Mouse (Mus musculus): ENCODE measurements at regions not wholly inside any gene's neighbourhood (a gene's known extent, or its start where the extent isn't known, plus 50 kb on each side); places are given as distances from the start of the nearest gene placed in this dataset.
"Not testable (repeated sequence)": the region's sequence is repeated elsewhere in the genome, so short reads cannot be mapped to it uniquely, and the experiment has no call there.

DNA sequence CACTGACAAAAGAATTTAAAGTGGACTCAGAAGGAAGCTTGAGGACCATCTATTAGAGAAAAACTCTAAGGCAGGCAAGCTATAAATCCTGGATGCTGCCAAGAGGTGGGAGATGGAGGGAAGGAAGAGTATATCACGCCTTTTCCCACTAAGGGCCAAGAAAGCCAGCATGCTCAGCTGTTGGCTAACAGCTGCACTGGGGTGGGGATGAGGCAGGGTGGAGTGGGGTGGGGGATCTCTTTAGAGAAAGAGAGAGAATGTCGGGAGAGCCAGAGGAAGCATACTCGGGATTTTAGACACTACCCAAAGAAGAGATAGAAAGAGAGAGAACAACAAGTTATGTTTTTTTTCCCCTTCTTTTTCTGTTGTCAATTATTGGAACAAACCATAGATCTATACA, 115.2 kb upstream of the Shb start:
- no peak for DNase-seq (ENCODE audit: low spot score)

DNA sequence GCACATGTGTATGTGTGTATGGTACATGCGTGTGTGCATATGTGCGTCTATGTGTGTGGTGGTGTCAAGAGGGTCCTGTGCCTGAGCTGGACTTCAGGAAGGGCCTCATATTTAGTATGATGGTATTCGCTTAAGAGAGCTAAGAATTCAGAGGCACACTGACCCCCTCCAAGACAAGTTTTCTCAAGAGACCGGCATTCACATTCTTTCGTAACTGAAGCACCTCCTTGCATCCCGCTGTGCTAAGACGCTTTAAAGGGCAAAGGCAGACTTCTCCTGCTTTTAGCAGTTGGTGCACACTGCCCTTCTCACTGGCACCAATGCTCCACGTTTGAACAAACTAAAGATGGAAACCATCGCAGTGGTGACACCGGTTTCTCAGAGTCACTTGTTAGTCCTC, 110.3 kb upstream of the Shb start:
- no peak for DNase-seq (ENCODE audit: low spot score)

DNA sequence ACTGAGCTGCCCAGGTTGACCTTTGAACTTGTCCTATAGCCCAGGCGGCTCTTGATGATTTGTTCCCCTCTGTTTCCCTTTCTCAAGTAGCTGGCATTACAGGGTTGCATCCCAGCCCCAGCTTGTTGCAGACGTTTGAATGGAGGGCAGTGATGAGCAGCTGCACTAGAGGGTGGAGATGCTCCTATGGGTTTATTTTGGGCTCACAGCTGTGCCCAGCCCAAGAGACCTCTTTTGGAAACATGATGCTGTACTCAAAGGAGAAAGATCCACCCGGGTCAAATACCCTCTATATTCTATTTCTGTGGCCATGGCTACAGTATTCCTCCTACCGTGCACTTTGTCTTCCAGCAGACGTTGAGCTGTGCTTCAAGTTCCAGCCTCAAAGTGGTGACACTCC, 109.0 kb upstream of the Shb start:
- DNase-seq (ENCODE audit: low spot score), result no peak

DNA sequence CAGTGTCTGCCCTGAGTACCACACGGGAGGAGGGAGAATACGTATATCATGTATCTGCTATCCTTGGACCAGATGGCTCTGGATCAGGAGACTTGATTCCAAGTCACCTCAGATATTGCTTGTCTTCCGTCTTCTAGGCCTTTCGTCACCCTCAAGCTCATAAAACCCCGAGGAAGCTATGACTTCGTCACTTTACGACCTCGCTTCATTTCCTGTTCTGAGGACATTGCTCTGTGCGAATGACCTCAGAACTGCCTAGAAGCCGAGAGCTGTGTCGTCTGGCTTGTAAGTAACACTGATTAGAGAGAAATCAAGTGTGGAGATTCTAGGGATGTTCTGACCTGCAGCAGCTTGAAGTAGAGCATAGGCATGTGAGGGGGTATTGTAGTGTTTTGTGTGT, 108.4 kb upstream of the Shb start:
- no peak for DNase-seq (ENCODE audit: low spot score)

DNA sequence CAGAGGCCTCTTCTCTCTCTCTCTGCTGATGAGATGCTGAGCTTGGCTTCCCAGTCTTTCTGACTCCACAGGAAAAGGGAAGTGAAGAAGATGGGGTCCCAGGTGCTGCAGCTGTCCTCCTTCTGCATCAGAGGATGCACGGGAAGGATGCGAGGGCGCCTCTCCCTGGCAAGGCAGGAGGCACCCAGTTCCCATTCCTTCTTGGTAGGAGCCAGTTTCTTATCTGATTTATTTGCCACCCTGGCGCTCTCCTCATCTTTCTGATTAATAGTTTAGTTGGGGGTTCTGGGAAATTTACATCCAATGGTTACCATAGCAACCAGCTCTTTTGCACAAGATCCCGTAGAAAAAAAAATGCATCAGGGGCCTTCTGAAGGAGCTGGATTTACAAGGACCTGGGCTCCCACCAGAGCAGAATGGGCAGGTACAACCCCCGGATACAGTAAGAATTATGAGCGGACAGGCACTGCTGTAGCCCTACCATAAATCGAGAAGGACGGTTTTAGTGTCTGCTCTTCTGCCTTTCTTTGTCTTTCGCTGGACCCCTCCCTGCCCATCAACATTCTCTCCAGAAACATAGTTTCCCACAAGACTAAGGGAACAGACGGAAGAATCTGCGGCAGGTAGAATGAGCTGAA, 107.2 kb upstream of the Shb start:
- DNase-seq (ENCODE audit: low spot score), result no peak

DNA sequence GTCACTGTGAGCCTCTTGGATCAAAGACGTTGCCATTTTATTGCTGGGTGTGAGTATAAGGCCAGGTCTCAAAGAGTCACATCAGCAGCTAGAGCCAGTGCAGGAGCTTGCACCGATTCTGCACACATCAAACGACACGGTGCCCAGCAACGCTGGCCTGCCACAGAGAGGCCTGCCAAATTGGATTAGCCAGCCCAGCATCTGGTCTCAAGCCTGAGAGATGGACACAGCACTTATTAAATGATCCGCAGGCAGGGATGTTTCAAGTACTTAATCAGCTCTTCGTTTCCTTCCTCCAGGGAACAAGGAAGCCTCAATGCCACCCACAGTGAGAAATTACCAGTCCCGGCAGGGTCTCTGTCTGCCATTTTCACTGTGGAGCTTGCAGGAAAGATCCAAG, 106.1 kb upstream of the Shb start:
- DNase-seq (ENCODE audit: low spot score), result no peak

DNA sequence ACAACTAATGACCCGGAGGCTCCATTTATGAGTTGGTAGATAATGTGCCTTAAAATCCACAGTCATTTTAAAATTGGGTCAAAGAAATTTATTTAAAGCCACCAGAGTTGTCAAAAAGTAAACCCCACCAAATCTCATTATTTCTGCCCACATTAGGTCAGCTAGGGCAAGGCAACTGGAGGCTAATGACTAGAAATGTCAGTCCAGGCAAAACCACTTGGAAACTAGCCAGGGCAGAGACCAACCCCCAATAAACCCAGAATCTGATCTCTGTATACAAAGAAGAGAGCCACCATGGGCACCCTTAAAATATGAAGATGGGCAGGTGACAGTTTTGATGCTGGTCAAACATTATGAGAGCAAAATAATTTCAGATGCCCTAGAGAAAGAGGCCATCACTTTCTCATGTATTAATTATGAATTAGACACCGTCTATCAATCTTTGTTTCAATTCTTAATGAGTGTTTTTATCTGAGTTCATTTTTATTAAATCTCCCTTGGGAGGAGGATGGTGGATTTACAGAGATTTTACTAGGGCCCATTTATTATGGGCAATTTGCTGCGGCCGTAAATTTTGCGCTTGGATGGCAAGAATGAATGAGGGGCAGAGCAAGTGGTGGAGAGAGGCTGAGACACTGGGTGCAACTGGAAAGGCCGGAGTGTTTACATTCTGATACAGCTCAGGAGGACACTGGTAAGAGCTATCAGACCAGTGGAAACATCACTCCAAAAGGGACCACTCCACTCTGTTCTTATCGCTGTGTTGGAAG, 99.2 kb upstream of the Shb start:
- no peak for DNase-seq (ENCODE audit: low spot score)

DNA sequence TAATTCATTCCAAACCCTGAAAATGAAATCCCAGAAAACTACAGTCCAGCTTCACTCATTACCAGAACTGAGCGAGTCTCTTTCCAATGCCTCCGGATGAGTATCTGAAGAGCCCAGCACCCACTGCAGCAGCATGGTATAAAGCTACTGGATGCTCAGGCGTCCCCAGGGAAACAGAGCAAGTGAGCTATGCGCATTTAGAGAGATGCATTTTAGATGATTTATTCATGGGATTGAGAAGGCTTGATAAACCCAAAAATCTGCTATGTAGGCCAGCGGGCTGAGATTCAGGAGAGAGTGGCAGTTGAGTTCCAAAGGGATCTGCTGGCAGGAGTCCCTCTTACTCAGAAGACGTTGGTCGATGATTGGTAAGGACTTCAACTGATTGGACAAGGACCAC, 93.4 kb upstream of the Shb start:
- no peak for DNase-seq (ENCODE audit: low spot score)

DNA sequence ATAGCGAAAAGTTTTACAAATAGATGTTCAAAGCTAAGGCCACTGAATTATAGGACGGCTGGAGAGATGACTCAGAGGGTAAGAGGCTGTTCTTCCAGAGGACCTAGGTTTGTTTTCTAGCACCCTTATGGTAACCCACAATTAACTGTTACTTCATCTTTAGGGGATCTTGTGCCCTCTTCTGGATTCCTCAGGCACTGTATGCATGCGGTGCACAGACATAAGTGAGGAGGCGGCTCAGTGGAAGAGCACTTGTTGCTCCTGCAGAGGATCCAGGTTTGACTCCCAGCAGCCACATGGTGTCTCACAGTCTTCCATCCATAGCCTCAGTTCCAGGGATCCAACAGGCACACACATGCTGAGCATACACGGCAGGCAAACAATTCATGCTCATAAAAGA, 89.7 kb upstream of the Shb start:
- DNase-seq (ENCODE audit: low spot score), result no peak

DNA sequence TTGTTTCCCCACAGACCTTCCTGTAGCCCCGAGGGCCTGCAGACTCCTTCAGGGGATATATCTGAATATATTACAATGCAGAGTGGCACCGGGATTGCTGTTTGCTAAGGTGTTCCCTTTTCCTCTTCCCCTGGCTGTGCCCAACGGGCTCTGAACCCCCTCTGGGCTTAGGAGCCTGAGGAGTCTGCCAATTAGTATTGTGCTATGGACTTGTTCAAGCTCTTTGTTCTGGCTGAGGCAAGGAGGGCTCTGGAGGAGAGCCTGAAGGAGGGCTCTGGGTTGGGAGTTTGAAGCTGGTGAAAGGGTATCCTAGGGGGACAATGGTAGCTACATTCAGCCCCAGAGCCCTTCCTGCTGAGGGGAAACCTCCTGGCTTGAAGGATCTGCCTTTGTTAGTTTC, 84.9 kb upstream of the Shb start:
- no peak for DNase-seq (ENCODE audit: low spot score)

DNA sequence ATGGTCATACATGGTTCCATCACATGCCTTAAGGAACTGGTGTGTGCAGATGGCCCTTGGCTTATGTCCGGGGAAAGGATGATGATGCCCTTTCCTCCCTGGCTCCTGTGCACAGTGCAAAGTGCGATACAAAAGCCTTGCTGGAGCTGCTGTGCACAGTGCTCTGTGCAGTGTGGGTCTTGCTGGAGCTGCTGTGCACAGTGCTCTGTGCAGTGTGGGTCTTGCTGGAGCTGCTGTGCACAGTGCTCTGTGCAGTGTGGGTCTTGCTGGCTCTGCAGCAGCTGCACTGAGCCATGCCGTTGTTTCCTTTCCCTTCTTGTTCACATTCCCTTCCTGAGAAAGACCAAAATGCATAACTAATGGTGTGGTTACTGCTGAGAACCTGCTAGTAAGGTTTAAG, 81.2 kb upstream of the Shb start:
- DNase-seq (ENCODE audit: low spot score), result not testable (repeated sequence)

DNA sequence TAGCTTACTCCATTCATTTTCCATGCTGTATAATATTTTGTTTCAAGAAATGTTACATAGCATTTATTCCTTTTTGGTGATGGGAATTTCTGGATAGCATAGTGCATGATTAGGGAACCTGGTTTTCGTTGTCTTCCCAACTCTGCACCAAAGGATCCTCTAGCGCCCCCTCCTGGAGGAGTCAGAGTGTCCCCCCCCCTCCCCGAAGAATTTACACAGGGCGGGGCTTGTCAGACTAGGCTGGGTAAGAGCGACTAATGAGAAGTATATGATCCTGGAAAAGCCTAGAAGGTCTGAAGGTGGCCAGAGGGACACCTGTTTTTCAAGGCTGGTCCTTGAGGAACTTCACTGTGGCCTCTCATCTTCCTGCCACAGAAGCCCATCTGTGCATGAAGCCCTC, 79.9 kb upstream of the Shb start:
- peak; percentile 19 for DNase-seq (ENCODE audit: low spot score)

DNA sequence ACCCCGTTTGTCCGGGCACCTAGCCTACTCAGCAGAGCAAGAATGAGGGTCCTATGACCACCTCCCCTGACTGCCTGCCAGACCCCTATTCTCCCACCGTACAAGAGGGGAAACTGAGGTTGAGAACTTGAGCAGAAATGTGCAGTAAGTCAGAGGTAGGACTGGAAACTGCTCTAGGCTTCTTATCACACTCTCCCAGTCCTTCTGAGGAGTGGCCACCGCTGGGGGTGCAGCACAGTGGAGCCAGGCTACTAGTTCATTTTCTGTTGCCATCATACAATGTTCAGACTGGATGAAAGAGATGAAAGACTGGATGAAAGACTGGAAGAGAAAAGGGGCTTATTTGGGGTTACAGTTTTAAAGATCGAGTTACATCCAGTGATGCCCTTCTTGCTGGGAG, 78.7 kb upstream of the Shb start:
- DNase-seq (ENCODE audit: low spot score), result no peak

DNA sequence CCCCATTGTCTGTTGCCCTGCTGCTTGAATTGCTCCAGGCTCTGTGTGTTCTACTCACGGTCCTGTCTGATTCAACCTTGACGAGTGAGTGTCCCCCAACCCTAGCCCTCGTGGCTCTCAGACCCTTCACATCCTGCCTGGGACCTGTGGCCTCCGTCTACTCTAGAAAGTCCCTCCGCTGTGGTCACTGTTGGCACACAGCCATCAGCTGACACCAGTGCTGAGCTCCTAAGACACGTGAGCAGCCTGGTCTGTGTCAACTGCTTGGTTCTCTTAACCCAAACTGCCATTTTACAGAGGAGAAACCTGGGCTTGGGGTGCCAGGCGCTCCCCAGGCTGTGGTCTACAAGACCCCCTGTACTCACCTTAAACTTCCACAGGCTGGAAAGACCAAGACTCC, 74.3 kb upstream of the Shb start:
- DNase-seq (ENCODE audit: low spot score), result no peak

DNA sequence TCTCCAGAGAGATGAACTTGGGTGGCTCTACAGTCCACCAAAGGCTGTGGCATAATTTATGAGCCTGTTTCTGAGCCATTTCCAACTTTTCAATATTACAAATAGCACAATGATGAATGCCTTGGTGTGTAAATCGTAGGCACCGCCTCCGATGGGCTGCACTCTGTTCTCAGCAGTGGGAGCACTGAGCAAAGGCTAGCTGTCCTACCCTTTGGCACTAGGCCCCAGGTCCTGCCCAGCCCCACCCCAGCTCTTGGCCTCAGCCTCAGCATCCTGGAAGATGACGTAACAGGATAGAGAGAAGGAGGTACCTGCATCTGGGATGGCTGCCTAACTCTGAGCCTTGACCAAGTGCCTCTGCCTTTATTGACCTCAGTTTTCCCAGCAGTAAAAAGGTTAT, 73.4 kb upstream of the Shb start:
- DNase-seq (ENCODE audit: low spot score), result no peak

DNA sequence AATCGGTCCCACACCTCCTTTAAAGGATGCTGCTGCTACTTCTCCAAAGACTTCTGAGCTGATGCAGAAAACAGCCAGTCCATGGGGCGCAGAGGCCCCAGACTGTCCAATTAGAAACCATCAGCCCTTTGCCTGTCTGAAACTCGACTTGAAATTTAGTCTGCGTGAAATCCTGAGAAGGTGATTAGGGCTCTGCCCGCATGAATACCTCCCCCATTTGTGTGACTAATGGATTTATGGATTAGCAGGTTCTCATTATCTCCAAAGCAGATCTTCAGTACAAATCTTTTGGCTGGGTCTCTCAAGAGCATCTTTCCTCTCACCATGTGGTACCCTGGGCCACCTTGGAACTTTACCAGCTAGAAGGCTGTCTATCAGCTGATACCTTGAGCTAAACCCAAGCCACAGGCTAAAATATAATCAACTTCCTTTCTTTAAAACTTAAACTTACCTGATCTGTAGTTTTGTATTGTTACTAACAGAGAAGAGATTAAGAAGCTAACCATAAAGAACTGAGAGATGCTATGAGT, 72.1 kb upstream of the Shb start:
- no peak for DNase-seq (ENCODE audit: low spot score)

DNA sequence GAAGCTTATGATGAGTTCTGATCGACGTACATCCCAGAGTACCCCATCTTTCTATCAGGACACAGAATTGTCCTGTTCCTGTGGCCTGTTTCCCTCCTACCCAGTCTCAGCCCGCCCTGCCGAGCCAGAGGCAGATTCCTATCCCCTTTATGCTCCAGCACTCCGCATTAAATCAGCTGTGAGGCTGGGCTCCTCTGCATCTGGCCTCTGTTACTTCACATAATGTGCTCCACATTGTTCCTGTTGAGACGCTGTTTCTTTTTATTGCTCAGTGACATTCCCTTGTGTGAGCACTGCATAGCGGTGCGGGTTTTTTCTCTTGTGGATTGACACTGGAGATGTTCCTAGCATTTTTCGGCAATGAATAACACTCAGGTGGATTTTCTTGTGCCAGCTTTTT, 68.2 kb upstream of the Shb start:
- no peak for DNase-seq (ENCODE audit: low spot score)

DNA sequence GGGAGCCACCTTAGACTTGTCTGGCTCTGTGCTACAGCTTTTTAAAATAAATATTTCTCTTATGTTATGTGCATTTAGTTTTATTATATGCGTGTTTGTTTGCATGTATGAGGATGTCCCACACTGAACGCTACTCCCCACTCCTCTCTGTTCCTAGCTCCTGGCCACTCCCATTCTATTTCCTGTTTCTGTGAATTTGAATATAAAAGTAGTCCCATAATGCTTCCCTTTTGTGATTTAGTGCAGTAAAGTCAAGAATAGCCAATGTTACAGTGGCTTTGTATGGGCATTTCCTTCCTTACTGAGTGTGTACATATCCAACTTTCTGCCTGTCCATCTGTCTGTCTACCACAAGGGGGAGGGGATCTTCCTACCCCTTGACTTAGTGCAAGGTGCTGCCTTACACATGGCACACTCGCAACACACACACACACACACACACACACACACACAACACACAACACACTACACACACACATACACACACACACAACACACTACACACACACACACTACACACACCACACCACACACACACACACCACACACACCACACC, 61.2 kb upstream of the Shb start:
- DNase-seq (ENCODE audit: low spot score), result no peak

DNA sequence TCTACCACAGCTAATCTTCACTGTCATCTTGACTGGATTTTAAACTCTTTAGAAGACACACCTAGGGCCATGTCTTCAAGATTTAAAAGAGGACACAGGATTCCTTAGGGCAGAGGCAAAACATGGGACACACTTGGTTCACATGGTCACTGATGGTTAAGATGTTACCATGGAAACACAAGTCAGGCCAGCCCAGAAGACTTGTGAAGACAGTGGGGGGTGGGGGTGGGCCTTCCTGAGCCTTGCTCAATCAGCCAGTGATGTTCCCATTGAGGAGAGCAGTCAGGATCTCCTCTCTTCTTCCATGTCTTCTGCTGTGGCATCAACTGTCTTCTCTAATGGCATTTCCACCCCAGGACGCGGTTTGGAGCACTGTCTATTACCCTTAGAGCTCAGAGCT, 60.5 kb upstream of the Shb start:
- no peak for DNase-seq (ENCODE audit: low spot score)

DNA sequence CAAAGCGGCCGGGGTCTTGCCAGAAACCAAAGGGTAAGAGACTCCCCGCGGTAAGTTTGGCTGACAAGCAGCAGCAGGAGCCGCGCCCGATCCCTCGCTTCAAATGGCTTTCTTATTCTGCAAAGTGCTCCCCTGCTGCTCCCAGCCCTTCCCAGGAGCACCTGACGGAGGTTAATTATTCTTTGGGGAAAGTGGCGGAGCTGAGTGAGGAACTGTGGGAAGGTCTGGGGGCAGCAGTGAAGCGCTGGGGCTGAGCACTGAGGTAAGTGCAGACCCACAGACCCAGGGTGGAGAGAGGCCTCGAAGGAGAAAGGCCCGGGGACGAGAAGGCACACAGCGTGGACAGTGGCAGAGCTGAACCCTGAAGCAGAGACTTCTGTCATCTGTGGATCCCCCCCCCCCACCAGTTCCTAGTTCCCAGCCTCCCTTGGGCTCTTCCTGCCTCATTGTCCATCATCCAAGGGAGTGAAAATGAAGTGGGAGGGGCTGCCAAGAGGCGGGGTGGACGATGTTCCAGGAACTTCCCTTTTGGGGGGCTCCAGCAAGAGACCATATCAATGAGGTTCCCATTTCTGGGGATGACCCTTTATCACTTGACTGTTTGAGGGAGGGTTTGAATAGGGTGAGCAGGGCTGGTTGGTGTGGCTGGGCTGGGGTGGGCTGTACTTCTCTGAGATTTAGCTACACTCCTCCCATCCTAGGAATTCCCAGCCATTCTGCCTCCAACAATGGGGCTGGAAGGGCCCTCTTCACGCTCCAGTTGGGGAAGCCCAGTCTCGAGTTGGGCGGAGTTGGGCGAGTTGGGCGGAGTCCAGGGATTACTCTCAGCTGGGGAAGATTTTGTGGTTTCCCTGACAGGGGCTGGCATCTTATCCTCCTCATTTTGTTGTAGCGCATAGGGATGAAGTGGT, 59.4 kb upstream of the Shb start:
- DNase-seq (ENCODE audit: low spot score), result no peak

DNA sequence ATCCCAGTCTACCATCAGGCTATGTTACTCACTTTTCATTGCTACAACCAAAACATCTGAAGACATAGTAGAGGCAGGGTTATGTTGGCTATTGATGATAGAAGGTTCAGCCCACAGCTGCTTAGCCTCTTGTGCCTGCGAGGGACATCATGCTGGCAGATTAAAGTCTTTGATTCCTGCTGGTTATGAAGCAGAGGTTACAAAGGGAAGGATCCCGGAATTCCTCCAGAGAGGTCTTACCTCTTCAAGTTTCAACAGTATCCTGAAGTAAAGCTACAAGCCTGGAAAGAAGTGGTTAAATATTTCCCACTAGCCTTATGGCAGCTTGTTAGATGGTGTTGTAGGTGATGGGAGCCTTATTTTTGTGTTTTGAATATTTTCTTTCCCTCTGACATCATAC, 58.6 kb upstream of the Shb start:
- DNase-seq (ENCODE audit: low spot score), result no peak

DNA sequence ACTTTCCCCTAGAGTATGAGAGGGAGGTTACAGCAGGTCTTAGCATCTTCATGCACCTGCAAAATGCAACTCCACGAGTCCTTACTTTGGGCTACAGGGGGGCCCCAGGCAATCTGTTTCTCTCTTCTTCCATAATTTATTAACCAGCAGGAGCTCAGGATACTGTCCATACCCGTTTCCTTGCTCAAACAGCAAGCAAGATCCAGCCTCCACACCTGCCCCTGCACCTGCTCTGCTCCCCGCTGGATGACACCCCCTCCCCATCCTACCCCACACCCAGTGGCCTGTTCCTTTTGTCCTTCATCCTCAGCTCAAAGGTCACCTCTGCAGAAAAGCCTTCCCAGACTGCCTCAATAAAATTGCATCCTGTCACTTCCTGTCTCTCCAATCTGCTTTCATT, 56.1 kb upstream of the Shb start:
- no peak for DNase-seq (ENCODE audit: low spot score)

DNA sequence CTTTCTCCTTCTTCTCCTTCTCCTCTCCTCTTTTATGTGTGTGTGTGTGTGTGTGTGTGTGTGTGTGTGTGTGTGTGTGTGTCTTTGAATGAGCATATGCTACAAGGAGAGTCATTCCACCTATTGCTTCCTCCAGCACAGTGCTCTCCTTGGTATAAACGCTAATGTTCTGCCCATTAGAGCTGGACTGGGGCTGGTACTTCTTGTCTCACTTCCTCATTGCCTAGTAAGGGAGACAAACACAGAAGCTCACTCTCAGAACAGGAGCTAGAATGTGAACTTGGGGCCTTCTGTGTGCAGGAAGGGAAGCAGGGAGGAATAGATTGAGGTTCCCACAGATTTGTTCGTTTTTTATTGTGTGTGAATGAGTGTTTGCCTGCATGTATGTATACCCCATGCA, 54.9 kb upstream of the Shb start:
- DNase-seq (ENCODE audit: low spot score), result no peak

Data from ovary, postnatal 14 days (tissue).